Mouse (Mus musculus): Measurements from ENCODE around the gene Gm20388.

Gene Gm20388

GRCm38 (mm10) chr8:120585521-120585920, 674.9 kb downstream of the Gm20388 start:
- DNase-seq: no peak

- DNase-seq: peak; percentile 100
Measured at GRCm38 (mm10) chr8:120588908-120589771, 678.5 kb downstream of the Gm20388 start, which contains the start of gene Gins2. Gins2 (minus strand) TSS chr8:120589304.

GRCm38 (mm10) chr8:120589921-120590320, 679.3 kb downstream of the Gm20388 start:
- DNase-seq: peak; percentile 72

- no peak for DNase-seq
Measured at GRCm38 (mm10) chr8:120591587-120592292, 681.1 kb downstream of the Gm20388 start.

- DNase-seq: peak; percentile 32
Measured at GRCm38 (mm10) chr8:120594571-120594970, 683.9 kb downstream of the Gm20388 start.

- DNase-seq: peak; percentile 79
Measured at GRCm38 (mm10) chr8:120595963-120596362, 685.3 kb downstream of the Gm20388 start.

- peak; percentile 51 for DNase-seq
Measured at GRCm38 (mm10) chr8:120598579-120598978, 687.9 kb downstream of the Gm20388 start.

- peak; percentile 92 for DNase-seq
Measured at GRCm38 (mm10) chr8:120599504-120599903, 688.9 kb downstream of the Gm20388 start.

- DNase-seq: no peak
Measured at GRCm38 (mm10) chr8:120602672-120603071, 692.0 kb downstream of the Gm20388 start.

GRCm38 (mm10) chr8:120607460-120607859, 696.8 kb downstream of the Gm20388 start:
- no peak for DNase-seq

- DNase-seq: peak; percentile 90
Measured at GRCm38 (mm10) chr8:120607885-120608284, 697.2 kb downstream of the Gm20388 start.

GRCm38 (mm10) chr8:120610824-120611223, 700.2 kb downstream of the Gm20388 start:
- DNase-seq: no peak

- DNase-seq: no peak
Measured at GRCm38 (mm10) chr8:120614491-120614890, 703.9 kb downstream of the Gm20388 start.

- DNase-seq: no peak
Measured at GRCm38 (mm10) chr8:120616663-120617626, 706.3 kb downstream of the Gm20388 start.

GRCm38 (mm10) chr8:120618110-120618509, 707.5 kb downstream of the Gm20388 start:
- peak; percentile 80 for DNase-seq

- no peak for DNase-seq
Measured at GRCm38 (mm10) chr8:120619235-120620180, 708.9 kb downstream of the Gm20388 start.

GRCm38 (mm10) chr8:120620441-120620840, 709.8 kb downstream of the Gm20388 start:
- DNase-seq: no peak

GRCm38 (mm10) chr8:120622161-120622560, 711.5 kb downstream of the Gm20388 start:
- DNase-seq: no peak

GRCm38 (mm10) chr8:120623608-120624007, 713.0 kb downstream of the Gm20388 start:
- no peak for DNase-seq

GRCm38 (mm10) chr8:120626461-120626860, 715.8 kb downstream of the Gm20388 start:
- DNase-seq: no peak

- no peak for DNase-seq
Measured at GRCm38 (mm10) chr8:120627298-120627697, 716.7 kb downstream of the Gm20388 start.
